Mouse (Mus musculus) heart, embryonic 13.5 days (tissue): Measurements from ENCODE around the gene Upk3bl. TPM values are rescaled to one million over a fixed set of nuclear protein-coding genes. Genes with fewer than 3 reads are reported as not detected.
"Not testable (repeated sequence)": the region's sequence is repeated elsewhere in the genome, so short reads cannot be mapped to it uniquely, and the experiment has no call there.

Experiments used
- ATAC-seq: fragments of 200-750 bp; cut with Nextera tagmentation; 2 replicates; pipeline ENCODE4 v1.8.0; 2017; ENCODE audit warnings: moderate TSS enrichment; ENCODE audit not compliant: insufficient number of reproducible peaks, low FRiP score, low TSS enrichment; ENCODE audit errors: extremely low read depth
- H3K27ac ChIP-seq: fragments of 300-500 bp; sonication (generic); replicated peaks from 2 replicates; pipeline ENCODE4 v1.5.1; 2015; ENCODE audit warnings: moderate library complexity, mild to moderate bottlenecking, inconsistent platforms
- H3K27me3 ChIP-seq: fragments of 300-500 bp; sonication (generic); replicated peaks from 2 replicates; pipeline ENCODE4 v1.6.1; 2015; ENCODE audit warnings: mild to moderate bottlenecking, inconsistent platforms
- H3K36me3 ChIP-seq: fragments of 300-500 bp; sonication (generic); 2 replicates; pipeline ENCODE4 v1.6.1; 2015; ENCODE audit warnings: mild to moderate bottlenecking, inconsistent platforms
- H3K4me1 ChIP-seq: fragments of 300-500 bp; sonication (generic); 2 replicates; pipeline ENCODE4 v1.6.1; 2015; ENCODE audit warnings: inconsistent platforms
- H3K4me2 ChIP-seq: fragments of 300-500 bp; sonication (generic); 2 replicates; pipeline ENCODE4 v1.6.1; 2015; ENCODE audit warnings: inconsistent platforms, mild to moderate bottlenecking, moderate library complexity
- H3K4me3 ChIP-seq: fragments of 300-500 bp; sonication (generic); 2 replicates; pipeline ENCODE4 v1.5.1; 2015; ENCODE audit warnings: moderate library complexity, mild to moderate bottlenecking, inconsistent platforms
- H3K9ac ChIP-seq: fragments of 300-500 bp; sonication (generic); 2 replicates; pipeline ENCODE4 v1.6.1; 2015; ENCODE audit warnings: inconsistent platforms, mild to moderate bottlenecking, moderate library complexity
- H3K9me3 ChIP-seq: fragments of 300-500 bp; sonication (generic); 2 replicates; pipeline ENCODE4 v1.6.1; 2016; ENCODE audit warnings: inconsistent platforms
- WGBS: fragments of 180-500 bp; shearing (Covaris S2); methylation state at CpG from one replicate; pipeline ENCODE4 v1.1.7; 2015; ENCODE audit warnings: mixed read lengths; 5-methylcytosine and 5-hydroxymethylcytosine counted together
- polyA plus RNA-seq: library from polyadenylated mRNA; unstranded; fragments of >200 nt; fragmentation: Nextera tagmentation; extraction: Ambion mirVana; gene quantifications from 2 replicates; pipeline ENCODE4 v1.2.1, GENCODE M21; 2015

Upk3bl gene
- polyA plus RNA-seq, 1 experiment from 2014 or later = 0.13 TPM

DNA sequence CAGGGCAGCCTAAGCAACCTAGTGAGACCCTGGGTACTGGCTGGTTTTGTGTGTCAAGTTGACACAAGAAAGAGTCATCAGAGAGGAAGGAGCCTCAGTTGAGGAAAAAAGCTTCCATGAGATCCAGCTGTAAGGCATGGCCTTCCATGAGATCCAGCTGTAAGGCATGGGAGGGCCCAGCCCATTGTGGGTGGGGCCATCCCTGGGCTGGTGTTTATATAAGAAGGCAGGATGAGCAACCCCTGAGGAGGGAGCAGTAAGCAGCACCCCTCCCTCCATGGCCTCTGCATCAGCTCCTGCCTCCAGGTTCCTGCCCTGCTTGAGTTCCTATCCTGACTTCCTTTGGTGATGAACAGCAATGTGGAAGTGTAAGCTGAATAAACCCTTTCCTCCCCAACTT is 5.8 kb upstream of the Upk3bl start:
- H3K9ac ChIP-seq, ATAC-seq, H3K4me3 ChIP-seq, H3K4me2 ChIP-seq, H3K27me3 ChIP-seq, H3K36me3 ChIP-seq, H3K9me3 ChIP-seq, H3K27ac ChIP-seq: not testable (repeated sequence)
- peaks cover 18% of the 10 kb centered on the region for H3K4me1 ChIP-seq

- H3K4me2 ChIP-seq = no peak overlapping the region
- H3K36me3 ChIP-seq = no peaks in the 10 kb centered on the region
- no peaks in the 10 kb centered on the region for H3K9me3 ChIP-seq
- H3K4me3 ChIP-seq = no peak overlapping the region
- 61% methylated on average over 6 of the region's 6 CpGs for WGBS
- H3K9ac ChIP-seq = no peak overlapping the region
- H3K27ac ChIP-seq = peak overlapping the region; percentile 16; the same call in 1 of the 2 replicates
- no peaks in the 10 kb centered on the region for H3K27me3 ChIP-seq
- peaks cover 18% of the 10 kb centered on the region for H3K4me1 ChIP-seq
- no peak for ATAC-seq
These were observed 4.4 kb upstream of the Upk3bl start for GRCm38 (mm10) chr5:136049926-136050325.

- peak overlapping the region; percentile 89 for H3K27ac ChIP-seq
- H3K36me3 ChIP-seq = no peaks in the 10 kb centered on the region
- H3K4me3 ChIP-seq = no peak overlapping the region
- peak overlapping the region; percentile 39 for H3K4me2 ChIP-seq
- H3K9ac ChIP-seq = 0 out of 2 replicates have a peak overlapping the region, but pooled peaks have one; percentile 20
- peaks cover 18% of the 10 kb centered on the region for H3K4me1 ChIP-seq
- peaks cover 1% of the 10 kb centered on the region; the same call in 1 of the 2 replicates for H3K27me3 ChIP-seq
- ATAC-seq = peak; percentile 53
- no peaks in the 10 kb centered on the region for H3K9me3 ChIP-seq
- WGBS = 12% methylated on average over 10 of the region's 10 CpGs
These were observed 2.8 kb upstream of the Upk3bl start for GRCm38 (mm10) chr5:136051231-136052085.

DNA sequence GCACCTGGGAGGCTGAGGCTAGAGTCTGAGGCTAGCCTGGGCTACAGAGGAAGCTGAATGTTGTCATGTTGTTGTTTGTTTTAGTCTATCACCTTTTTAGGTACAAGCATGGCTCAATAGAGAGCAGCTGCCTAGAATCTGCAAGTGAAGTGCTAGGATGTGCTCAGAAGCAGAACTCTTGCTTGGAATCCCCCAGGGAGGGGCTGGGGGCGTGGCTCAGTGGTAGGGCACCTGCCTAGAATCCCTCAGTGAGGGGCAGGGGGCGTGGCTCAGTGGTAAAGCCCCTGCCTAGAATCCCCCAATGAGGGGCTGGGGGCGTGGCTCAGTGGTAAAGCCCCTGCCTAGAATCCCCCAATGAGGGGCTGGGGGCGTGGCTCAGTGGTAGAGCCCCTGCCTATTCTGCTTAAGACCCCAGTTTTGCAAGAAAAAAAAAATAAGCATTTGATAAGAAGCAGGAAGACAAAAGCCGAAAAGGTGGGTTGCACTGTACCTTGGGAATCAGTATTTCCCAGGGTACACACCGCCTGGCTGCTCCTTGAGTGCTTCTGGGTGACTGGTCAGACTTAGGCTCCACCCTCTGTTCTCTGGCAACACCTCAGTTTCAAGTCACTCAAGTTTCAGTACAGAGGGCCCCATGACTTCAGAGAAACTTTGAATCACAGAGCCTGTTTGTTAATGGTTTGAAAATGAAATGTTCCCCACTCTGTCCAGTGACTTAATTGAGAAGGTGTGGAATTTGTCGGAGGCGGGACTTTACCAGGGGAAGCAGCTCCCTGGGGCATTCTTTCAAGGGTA is 1.2 kb upstream of the Upk3bl start:
- H3K36me3 ChIP-seq = no peaks in the 10 kb centered on the region

DNA sequence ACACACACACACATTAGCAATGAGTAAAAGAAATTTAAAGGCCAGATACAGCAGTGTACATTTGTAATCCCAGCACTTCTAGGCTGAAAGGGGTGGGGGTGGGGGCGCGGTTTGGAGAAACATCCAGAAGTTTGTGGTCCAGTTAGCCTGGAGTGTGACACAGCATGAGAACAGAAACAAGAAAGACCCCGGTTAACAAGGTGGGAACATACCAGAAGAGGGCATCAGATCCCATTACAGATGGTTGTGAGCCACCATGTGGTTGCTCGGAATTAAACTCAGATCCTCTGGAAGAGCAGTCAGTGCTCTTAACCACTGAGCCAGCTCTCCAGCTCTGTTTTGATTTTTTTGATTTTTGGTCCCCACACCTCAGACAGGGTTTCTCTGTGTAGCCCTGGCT is 1.8 kb downstream of the Upk3bl start:
- H3K4me3 ChIP-seq = no peak overlapping the region
- H3K27me3 ChIP-seq = peaks cover 45% of the 10 kb centered on the region
- H3K36me3 ChIP-seq = no peaks in the 10 kb centered on the region
- H3K9ac ChIP-seq = no peak overlapping the region
- H3K4me1 ChIP-seq = peaks cover 15% of the 10 kb centered on the region
- H3K27ac ChIP-seq = no peak overlapping the region
- H3K9me3 ChIP-seq = no peaks in the 10 kb centered on the region
- no peak for ATAC-seq
- no peak overlapping the region for H3K4me2 ChIP-seq
- WGBS = 35% methylated on average over 4 of the region's 4 CpGs

More for the DNA sequence above, 1.2 kb upstream of the Upk3bl start:
- H3K9me3 ChIP-seq = no peaks in the 10 kb centered on the region
- 70% methylated on average over 8 of the region's 8 CpGs for WGBS
- peaks cover 18% of the 10 kb centered on the region for H3K4me1 ChIP-seq
- H3K9ac ChIP-seq = no peak overlapping the region
- H3K4me3 ChIP-seq = no peak overlapping the region
- H3K27me3 ChIP-seq = peaks cover 15% of the 10 kb centered on the region
- H3K4me2 ChIP-seq = no peak overlapping the region
- no peak overlapping the region for H3K27ac ChIP-seq
- no peak for ATAC-seq

DNA sequence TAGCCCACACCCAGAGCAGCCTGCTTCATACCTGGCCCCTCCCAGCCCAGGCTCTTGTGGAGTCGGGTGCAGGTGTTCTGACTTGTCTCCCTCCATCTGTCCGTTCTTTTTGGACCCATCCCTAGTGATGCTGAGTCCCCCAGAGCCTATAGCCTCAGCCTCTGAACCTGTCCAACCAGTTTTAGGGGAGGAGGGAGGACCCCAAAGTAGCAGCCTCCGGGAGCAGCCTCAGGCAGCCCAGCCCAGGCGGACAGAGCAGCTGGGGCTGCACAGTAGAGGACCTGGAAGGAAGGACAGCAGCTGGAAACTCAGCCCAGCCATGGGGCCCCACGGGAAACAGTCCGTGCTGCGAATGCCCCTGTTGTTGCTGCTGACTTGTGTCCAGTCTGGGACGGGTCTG is 2.8 kb downstream of the Upk3bl start:
- Histone ChIP-seq H3K27ac (no peak overlapping the region), H3K9ac (0 out of 2 replicates have a peak overlapping the region, but pooled peaks have one; percentile 2)

GRCm38 (mm10) chr5:136061567-136061966 is 7.3 kb downstream of the Upk3bl start:
- H3K4me1 ChIP-seq = no peaks in the 10 kb centered on the region
- H3K36me3 ChIP-seq = no peaks in the 10 kb centered on the region
- ATAC-seq = no peak
- 12% methylated on average over 12 of the region's 12 CpGs for WGBS
- peaks cover 51% of the 10 kb centered on the region for H3K27me3 ChIP-seq
- H3K27ac ChIP-seq = no peak overlapping the region
- H3K4me2 ChIP-seq = no peak overlapping the region
- H3K9ac ChIP-seq = no peak overlapping the region
- H3K9me3 ChIP-seq = no peaks in the 10 kb centered on the region
- H3K4me3 ChIP-seq = no peak overlapping the region

More for the DNA sequence above, 2.8 kb downstream of the Upk3bl start:
- no peak for ATAC-seq
- WGBS = 23% methylated on average over 8 of the region's 8 CpGs
- Histone ChIP-seq H3K9me3 (no peaks in the 10 kb centered on the region), H3K36me3 (no peaks in the 10 kb centered on the region), H3K4me2 (no peak overlapping the region), H3K4me3 (no peak overlapping the region), H3K4me1 (peaks cover 4% of the 10 kb centered on the region), H3K27me3 (peaks cover 48% of the 10 kb centered on the region)

DNA sequence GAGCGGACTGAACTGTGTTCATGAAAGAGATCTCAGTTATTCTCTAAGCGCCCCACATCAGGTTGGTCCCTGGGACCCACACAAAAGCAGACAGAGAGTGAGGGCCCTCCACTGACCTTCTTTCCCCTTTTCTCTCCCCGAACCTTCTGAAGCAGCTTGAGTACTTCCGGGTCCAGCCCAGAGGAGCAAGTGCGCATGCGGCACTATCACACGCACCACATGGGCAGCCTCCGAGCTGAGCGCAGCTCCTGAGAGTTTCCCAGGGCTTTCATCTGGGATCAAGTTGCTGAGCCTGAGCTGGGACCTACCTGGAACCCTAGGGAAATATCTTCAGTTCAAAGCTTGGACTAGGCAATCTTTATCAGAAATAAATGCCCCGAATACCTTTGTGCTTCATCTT is 9.6 kb downstream of the Upk3bl start:
- H3K4me2 ChIP-seq = no peak overlapping the region
- no peak for ATAC-seq
- H3K4me1 ChIP-seq = no peaks in the 10 kb centered on the region
- peaks cover 41% of the 10 kb centered on the region for H3K27me3 ChIP-seq
- no peaks in the 10 kb centered on the region for H3K9me3 ChIP-seq
- no peak overlapping the region for H3K4me3 ChIP-seq
- no peak overlapping the region for H3K9ac ChIP-seq
- WGBS = 80% methylated on average over 10 of the region's 10 CpGs
- H3K27ac ChIP-seq = no peak overlapping the region
- H3K36me3 ChIP-seq = no peaks in the 10 kb centered on the region

DNA sequence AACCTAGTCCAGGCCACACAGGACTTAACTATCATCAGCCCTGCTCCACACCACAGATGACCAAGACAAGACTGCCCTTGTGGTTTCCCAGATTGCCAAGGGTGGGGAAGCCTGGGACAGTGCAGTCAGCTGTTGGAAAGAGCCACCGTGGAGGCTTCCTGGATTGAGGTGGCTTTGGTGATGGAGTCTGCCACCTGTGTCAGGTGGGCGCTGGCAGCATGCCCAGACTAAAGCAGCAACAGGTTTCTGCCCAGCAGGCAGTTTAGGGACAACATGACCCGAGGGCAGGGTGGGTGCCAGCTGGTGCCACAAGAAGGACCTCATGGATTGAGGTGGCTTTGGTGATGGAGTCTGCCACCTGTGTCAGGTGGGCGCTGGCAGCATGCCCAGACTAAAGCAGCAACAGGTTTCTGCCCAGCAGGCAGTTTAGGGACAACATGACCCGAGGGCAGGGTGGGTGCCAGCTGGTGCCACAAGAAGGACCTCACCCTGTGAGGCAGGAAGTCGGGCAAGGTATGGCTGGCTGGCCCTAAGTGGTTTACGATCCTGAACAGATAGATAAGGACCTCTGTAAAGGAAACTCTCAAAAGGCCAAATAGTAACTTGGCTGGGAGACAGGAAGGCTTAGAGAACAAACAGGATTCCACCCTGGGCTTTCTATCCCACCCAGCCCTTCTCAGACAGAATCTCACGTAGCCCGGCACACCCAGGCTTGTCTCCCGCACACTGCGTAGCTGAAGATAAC is 12.3 kb downstream of the Upk3bl start:
- H3K36me3 ChIP-seq, H3K4me2 ChIP-seq, H3K9ac ChIP-seq, H3K4me3 ChIP-seq, H3K27ac ChIP-seq, ATAC-seq, H3K9me3 ChIP-seq, H3K4me1 ChIP-seq: not testable (repeated sequence)
- WGBS = 57% methylated on average over 11 of the region's 11 CpGs
- H3K27me3 ChIP-seq = peaks cover 20% of the 10 kb centered on the region

DNA sequence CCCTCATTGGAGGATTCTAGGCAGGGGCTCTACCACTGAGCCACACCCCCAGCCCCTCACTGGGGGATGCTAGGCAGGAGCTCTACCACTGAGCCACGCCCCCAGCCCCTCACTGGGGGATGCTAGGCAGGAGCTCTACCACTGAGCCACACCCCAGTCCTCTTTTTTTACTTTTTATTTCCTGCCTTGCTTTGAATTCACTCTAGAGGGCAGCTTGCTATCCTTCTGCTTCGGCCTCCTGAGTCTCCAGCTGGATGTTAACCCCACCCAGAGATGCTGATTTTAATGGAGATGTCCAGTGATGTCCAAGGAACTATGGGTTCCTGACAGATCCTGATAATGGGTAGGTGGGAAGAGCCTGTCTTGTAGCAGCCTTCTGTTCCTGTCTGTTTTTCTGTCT is 15.1 kb downstream of the Upk3bl start:
- Histone ChIP-seq H3K4me3 (no peak overlapping the region), H3K27ac (no peak overlapping the region), H3K4me1 (peaks cover 4% of the 10 kb centered on the region; the same call in 1 of the 2 replicates), H3K36me3 (no peaks in the 10 kb centered on the region), H3K9ac (no peak overlapping the region), H3K9me3 (no peaks in the 10 kb centered on the region), H3K4me2 (no peak overlapping the region), H3K27me3 (peaks cover 18% of the 10 kb centered on the region)
- no peak for ATAC-seq
- WGBS = 72% methylated on average over 2 of the region's 2 CpGs

DNA sequence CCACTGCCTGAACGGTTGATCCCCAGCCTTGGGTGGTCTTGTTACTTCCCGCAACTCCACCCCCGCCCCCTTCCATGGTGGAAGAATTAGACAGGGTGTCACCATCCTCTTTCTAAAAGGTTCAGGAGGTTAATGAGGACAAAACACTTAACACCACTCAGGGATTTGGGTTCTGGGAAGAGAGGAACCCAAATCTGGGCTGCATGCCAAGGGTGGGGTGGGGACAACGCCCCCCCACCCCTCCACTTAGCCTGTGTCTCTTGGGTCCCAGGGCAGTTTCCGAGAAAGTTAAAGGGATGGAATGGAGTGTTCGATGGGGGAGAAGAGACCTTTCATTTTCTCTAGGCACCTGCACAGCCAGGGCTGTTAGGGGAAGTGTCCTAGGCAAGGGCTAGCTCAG is 18.8 kb downstream of the Upk3bl start:
- Histone ChIP-seq H3K4me2 (no peak overlapping the region), H3K36me3 (no peaks in the 10 kb centered on the region), H3K4me3 (no peak overlapping the region), H3K9me3 (no peaks in the 10 kb centered on the region), H3K4me1 (peaks cover 13% of the 10 kb centered on the region), H3K27ac (no peak overlapping the region), H3K9ac (no peak overlapping the region), H3K27me3 (peaks cover 6% of the 10 kb centered on the region; the same call in 1 of the 2 replicates)
- WGBS = 56% methylated on average over 6 of the region's 6 CpGs
- no peak for ATAC-seq
